Mouse (Mus musculus) embryonic fibroblast, embryonic 13.5 days (primary cell): ENCODE measurements around the gene Entpd5.

Experiments used
- CTCF ChIP-seq: IDR thresholded peaks from 2 replicates; pipeline ENCODE4 v1.5.1; 2011; ENCODE audit warnings: mild to moderate bottlenecking, control low read depth, low read length, moderate library complexity, borderline replicate concordance; ENCODE audit not compliant: insufficient read depth
- POLR2A ChIP-seq: IDR thresholded peaks from 2 replicates; pipeline ENCODE4 v1.6.1; 2011; ENCODE audit warnings: low read depth, mild to moderate bottlenecking, control low read depth, low read length, moderate library complexity

- TF ChIP-seq CTCF (no peak), POLR2A (no peak)
Measured at GRCm38 (mm10) chr12:84423990-84424389, 15.2 kb upstream of the Entpd5 start.
